Mouse (Mus musculus) spleen, adult 2 months (tissue): Measurements from ENCODE around the gene Hoxa9.

Experiments
- CTCF ChIP-seq: fragments of 200-500 bp; IDR thresholded peaks from 2 replicates; pipeline ENCODE4 v1.5.1; 2011; ENCODE audit warnings: mild to moderate bottlenecking, inconsistent platforms; ENCODE audit not compliant: insufficient read depth, insufficient read length, insufficient replicate concordance; ENCODE audit errors: extremely low read depth
- POLR2A ChIP-seq: fragments of 200-500 bp; IDR thresholded peaks from 2 replicates; pipeline ENCODE4 v1.6.1; 2011; ENCODE audit warnings: low read depth, low read length, inconsistent platforms

GRCm38 (mm10) chr6:52218643-52219215, 12.2 kb downstream of the Hoxa9 start:
- TF ChIP-seq CTCF (no peak), POLR2A (no peak)
